Comparison of ENCODE assay signal across 26 mouse cellular contexts in the genomic region with DNA sequence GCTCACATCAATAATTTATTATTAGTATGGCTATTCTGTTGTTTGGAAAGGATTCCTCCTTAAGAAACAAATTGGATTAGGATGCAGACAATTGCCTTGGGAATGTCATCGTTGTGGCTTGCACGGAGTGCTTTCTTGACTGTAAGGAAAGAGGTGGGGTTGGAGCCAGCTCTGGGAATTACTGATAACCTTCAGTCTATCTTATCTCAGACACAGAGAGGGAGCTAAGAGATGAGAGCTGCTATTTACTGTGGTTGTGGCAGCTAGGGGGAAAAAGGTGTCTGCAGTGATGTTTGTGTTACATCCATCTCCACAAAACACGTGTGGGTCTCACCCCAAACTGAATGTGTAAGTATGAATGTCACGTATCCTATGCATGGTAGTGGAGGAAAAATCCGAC. TPM values are rescaled to one million over a fixed set of nuclear protein-coding genes. Genes with fewer than 3 reads are reported as not detected.
DNase-seq lines count a peak whose midpoint lies in the region; ATAC-seq and TF ChIP-seq lines count a peak whose summit lies in the region.
"Had no signal": no experiment of that assay in that cellular context is flagged by ENCODE, and none has a peak within 500 bp of the region (broad histone marks: within the 10 kb centered on the region; RNA-seq: fewer than 3 reads in every experiment).

No protein-coding gene starts in this region.

- H3K9me3 ChIP-seq in heart, embryonic 12.5 days (replicated peaks): no peaks in the 10 kb centered on the region
- no peaks in the 10 kb centered on the region for H3K9me3 ChIP-seq in liver, embryonic 11.5 days (ENCODE audit: control insufficient read depth, low read length)
- no peaks in the 10 kb centered on the region for H3K9me3 ChIP-seq in liver, postnatal 0 days (ENCODE audit: low read length)
- H3K9me3 ChIP-seq in liver, embryonic 13.5 days (replicated peaks): no peaks in the 10 kb centered on the region
- H3K9me3 ChIP-seq: embryonic facial prominence, embryonic 10.5 days; embryonic facial prominence, embryonic 13.5 days; forebrain, embryonic 10.5 days; forebrain, embryonic 13.5 days; hindbrain, embryonic 12.5 days; hindbrain, embryonic 15.5 days had no signal

- H3K4me3 ChIP-seq in heart, embryonic 12.5 days: no peak overlapping the region
- no peak overlapping the region for H3K4me3 ChIP-seq in liver, embryonic 11.5 days (ENCODE audit: low read depth, low read length)
- H3K4me3 ChIP-seq in liver, postnatal 0 days (ENCODE audit: low read depth, low read length): no peak overlapping the region
- H3K4me3 ChIP-seq in liver, embryonic 13.5 days (replicated peaks): no peak overlapping the region
- no peak overlapping the region for H3K4me3 ChIP-seq in thymus, adult 2 months (ENCODE audit: control insufficient read depth, insufficient read depth, low read length)
- H3K4me3 ChIP-seq: embryonic facial prominence, embryonic 10.5 days; embryonic facial prominence, embryonic 13.5 days; forebrain, embryonic 10.5 days; forebrain, embryonic 13.5 days; hindbrain, embryonic 12.5 days; hindbrain, embryonic 15.5 days had no signal

- H3K4me1 ChIP-seq in heart, embryonic 12.5 days (replicated peaks): peaks cover 49% of the 10 kb centered on the region
- H3K4me1 ChIP-seq in liver, embryonic 11.5 days (replicated peaks; ENCODE audit: control insufficient read depth, insufficient read depth, low read length): peaks cover 9% of the 10 kb centered on the region
- H3K4me1 ChIP-seq in liver, postnatal 0 days (ENCODE audit: insufficient read depth): no peaks in the 10 kb centered on the region
- peaks cover 13% of the 10 kb centered on the region for H3K4me1 ChIP-seq in liver, embryonic 13.5 days (replicated peaks)
- H3K4me1 ChIP-seq in thymus, adult 2 months (replicated peaks; ENCODE audit: control insufficient read depth, insufficient read depth, low read length): no peaks in the 10 kb centered on the region
- H3K4me1 ChIP-seq: embryonic facial prominence, embryonic 10.5 days; embryonic facial prominence, embryonic 13.5 days; forebrain, embryonic 10.5 days; forebrain, embryonic 13.5 days; hindbrain, embryonic 12.5 days; hindbrain, embryonic 15.5 days had no signal

- no peak for TF ChIP-seq POLR2A in thymus, adult 2 months (IDR thresholded peaks at IDR 0.05; ENCODE audit: control insufficient read depth, extremely low read depth, insufficient read depth, low read length, poor library complexity)

- H3K36me3 ChIP-seq in heart, embryonic 12.5 days: no peaks in the 10 kb centered on the region
- H3K36me3 ChIP-seq in liver, embryonic 11.5 days (ENCODE audit: control insufficient read depth, insufficient read depth, low read length): no peaks in the 10 kb centered on the region
- no peaks in the 10 kb centered on the region for H3K36me3 ChIP-seq in liver, postnatal 0 days (replicated peaks; ENCODE audit: insufficient read depth, low read length)
- H3K36me3 ChIP-seq in liver, embryonic 13.5 days: no peaks in the 10 kb centered on the region
- H3K36me3 ChIP-seq in thymus, adult 2 months (ENCODE audit: control insufficient read depth, insufficient read depth, low read length): no peaks in the 10 kb centered on the region
- H3K36me3 ChIP-seq: embryonic facial prominence, embryonic 10.5 days; embryonic facial prominence, embryonic 13.5 days; forebrain, embryonic 10.5 days; hindbrain, embryonic 12.5 days; hindbrain, embryonic 15.5 days had no signal

- TF ChIP-seq CTCF in liver, postnatal 0 days (IDR thresholded peaks at IDR 0.05; ENCODE audit: low read depth): no peak
- TF ChIP-seq CTCF in thymus, adult 2 months (IDR thresholded peaks at IDR 0.05; ENCODE audit: borderline replicate concordance, control insufficient read depth, extremely low read depth, insufficient read depth, low read length, poor library complexity): no peak

- no peaks in the 10 kb centered on the region for H3K27me3 ChIP-seq in heart, embryonic 12.5 days (replicated peaks)
- H3K27me3 ChIP-seq in liver, embryonic 11.5 days (replicated peaks; ENCODE audit: control insufficient read depth, insufficient read depth, low read length): no peaks in the 10 kb centered on the region
- H3K27me3 ChIP-seq in liver, postnatal 0 days (ENCODE audit: insufficient read depth, low read length): no peaks in the 10 kb centered on the region
- H3K27me3 ChIP-seq in liver, embryonic 13.5 days: no peaks in the 10 kb centered on the region
- no peaks in the 10 kb centered on the region for H3K27me3 ChIP-seq in thymus, adult 2 months (ENCODE audit: control insufficient read depth, insufficient read depth, low read length)
- H3K27me3 ChIP-seq: embryonic facial prominence, embryonic 13.5 days; forebrain, embryonic 13.5 days; hindbrain, embryonic 12.5 days; hindbrain, embryonic 15.5 days had no signal

- H3K27ac ChIP-seq in heart, embryonic 12.5 days (ENCODE audit: poor library complexity, severe bottlenecking): peak overlapping the region; percentile 66; the same call in 1 of the 2 replicates
- no peak overlapping the region for H3K27ac ChIP-seq in liver, embryonic 11.5 days (ENCODE audit: low read depth, low read length)
- no peak overlapping the region for H3K27ac ChIP-seq in liver, postnatal 0 days (ENCODE audit: low read depth)
- no peak overlapping the region for H3K27ac ChIP-seq in liver, embryonic 13.5 days
- H3K27ac ChIP-seq in thymus, adult 2 months (ENCODE audit: control insufficient read depth, insufficient read depth, low read length): no peak overlapping the region
- H3K27ac ChIP-seq: embryonic facial prominence, embryonic 10.5 days; embryonic facial prominence, embryonic 13.5 days; forebrain, embryonic 10.5 days; forebrain, embryonic 13.5 days; hindbrain, embryonic 12.5 days; hindbrain, embryonic 15.5 days had no signal

- H3K9ac ChIP-seq in heart, embryonic 12.5 days: no peak overlapping the region
- no peak overlapping the region for H3K9ac ChIP-seq in liver, embryonic 11.5 days (ENCODE audit: low read depth, low read length)
- H3K9ac ChIP-seq in liver, postnatal 0 days (replicated peaks): no peak overlapping the region
- no peak overlapping the region for H3K9ac ChIP-seq in liver, embryonic 13.5 days
- H3K9ac ChIP-seq: embryonic facial prominence, embryonic 13.5 days; forebrain, embryonic 13.5 days; hindbrain, embryonic 12.5 days; hindbrain, embryonic 15.5 days had no signal

- WGBS in heart, embryonic 12.5 days: 10% methylated on average over 5 of the region's 5 CpGs
- WGBS in liver, embryonic 11.5 days: 32% methylated on average over 5 of the region's 5 CpGs
- 47% methylated on average over 5 of the region's 5 CpGs for WGBS in liver, postnatal 0 days (ENCODE audit: insufficient replicate concordance)
- WGBS in liver, embryonic 13.5 days (ENCODE audit: insufficient replicate concordance): 23% methylated on average over 5 of the region's 5 CpGs
- 83% methylated on average over 5 of the region's 5 CpGs for WGBS in thymus, adult 2 months

- no peak for ATAC-seq in heart, embryonic 12.5 days (ENCODE audit: insufficient number of reproducible peaks, low FRiP score)
- peak; percentile 52; the same call in 1 of the 2 replicates for ATAC-seq in liver, embryonic 11.5 days (replicated peaks; ENCODE audit: low FRiP score)
- no peak for ATAC-seq in liver, postnatal 0 days
- ATAC-seq in liver, embryonic 13.5 days (ENCODE audit: low read depth): peak; percentile 51; the same call in 1 of the 2 replicates
- ATAC-seq: activated CD4-positive, CD25-positive, alpha-beta regulatory T cell, adult 4 months; CD4-positive, CD25-positive, alpha-beta regulatory T cell, adult 4 months; forebrain, embryonic 13.5 days; forebrain, embryonic 16.5 days had no signal

- no peak for TF ChIP-seq EP300 in liver, postnatal 0 days (IDR thresholded peaks at IDR 0.05; ENCODE audit: low read depth)

- no peak for DNase-seq in heart, postnatal 10 days
- no peak for DNase-seq in liver, embryonic 11.5 days (ENCODE audit: low spot score)
- DNase-seq in liver, postnatal 0 days: no peak
- DNase-seq in liver, embryonic 13.5 days: no peak
- no peak for DNase-seq in thymus, adult 2 months
- DNase-seq: adrenal gland, adult 8-10 months; adrenal gland, postnatal 25 days; cerebellum, adult 11-12 months; cerebellum, adult 8-10 months; cerebellum, postnatal 10 days; cerebellum, postnatal 36 days; embryo, embryonic 11 days; gastrocnemius, postnatal 10 days; gastrocnemius, postnatal 36 days; kidney, adult 11 months had no signal

- H3K4me2 ChIP-seq in heart, embryonic 12.5 days: no peak overlapping the region
- no peak overlapping the region for H3K4me2 ChIP-seq in liver, embryonic 11.5 days
- no peak overlapping the region for H3K4me2 ChIP-seq in liver, postnatal 0 days (ENCODE audit: low read depth, low read length)
- no peak overlapping the region for H3K4me2 ChIP-seq in liver, embryonic 13.5 days
- H3K4me2 ChIP-seq: embryonic facial prominence, embryonic 13.5 days; forebrain, embryonic 13.5 days; hindbrain, embryonic 12.5 days; hindbrain, embryonic 15.5 days had no signal

- intact Hi-C loops in heart, postnatal 10 days (cut with DNase I): no loop called here

RNA-seq across cellular contexts. Expression of gene Vcam1, which starts 9.5 kb away (rescaled TPM):
- polyA plus RNA-seq in heart, embryonic 12.5 days (2016; fragmentation: Nextera tagmentation; extraction: Ambion mirVana): 69.7 and 73.1 TPM in 2 replicates
- 10 to 100 TPM; 16.5 to 17.6 TPM for total RNA-seq in heart, postnatal 10 days (2021)
- polyA plus RNA-seq in liver, embryonic 11.5 days (2014; fragmentation: Nextera tagmentation; extraction: Ambion mirVana): 64.3 and 67.4 TPM in 2 replicates
- 88.6 and 93.4 TPM in 2 replicates for polyA plus RNA-seq in liver, postnatal 0 days (2015; fragmentation: Nextera tagmentation; extraction: Ambion mirVana)
- 47.4 and 57.8 TPM in 2 replicates for polyA plus RNA-seq in liver, embryonic 13.5 days (2015; fragmentation: Nextera tagmentation; extraction: Ambion mirVana)
- 26.2 and 31.3 TPM in 2 replicates for polyA plus RNA-seq in thymus, adult 2 months (2012; rRNA removed)
- total RNA-seq: MEL had no signal

Comparison
In these comparisons a context has a peak if more than half of its experiments do, and no peak if none do; other contexts are left out.
1. ATAC-seq: peak in liver, embryonic 11.5 days (single experiment) and liver, embryonic 13.5 days (single experiment); none in heart, embryonic 12.5 days (single experiment) and liver, postnatal 0 days (single experiment).